Mouse (Mus musculus) forebrain, embryonic 16.5 days (tissue): ENCODE data around the gene Kirrel3. TPM values are rescaled to one million over a fixed set of nuclear protein-coding genes. Genes with fewer than 3 reads are reported as not detected.

Experiments used
- ATAC-seq: fragments of 200-750 bp; cut with Nextera tagmentation; 2 replicates; pipeline ENCODE4 v1.8.0; 2017; ENCODE audit warnings: mild to moderate bottlenecking, moderate library complexity
- H3K27ac ChIP-seq: fragments of 300-500 bp; sonication (generic); 2 replicates; pipeline ENCODE4 v1.5.1; 2014; ENCODE audit warnings: low read length, control low read depth
- H3K27me3 ChIP-seq: fragments of 300-500 bp; sonication (generic); replicated peaks from 2 replicates; pipeline ENCODE4 v1.6.1; 2014; ENCODE audit warnings: low read length; ENCODE audit not compliant: control insufficient read depth, insufficient read depth
- H3K36me3 ChIP-seq: fragments of 300-500 bp; sonication (generic); 2 replicates; pipeline ENCODE4 v1.6.1; 2014; ENCODE audit not compliant: control insufficient read depth, insufficient read depth
- H3K4me1 ChIP-seq: fragments of 300-500 bp; sonication (generic); replicated peaks from 2 replicates; pipeline ENCODE4 v1.6.1; 2014; ENCODE audit warnings: low read length; ENCODE audit not compliant: control insufficient read depth, insufficient read depth
- H3K4me2 ChIP-seq: fragments of 300-500 bp; sonication (generic); 2 replicates; pipeline ENCODE4 v1.6.1; 2014; ENCODE audit warnings: mild to moderate bottlenecking, low read length, control low read depth
- H3K4me3 ChIP-seq: fragments of 300-500 bp; sonication (generic); replicated peaks from 2 replicates; pipeline ENCODE4 v1.5.1; 2014; ENCODE audit warnings: mild to moderate bottlenecking, low read length, control low read depth
- H3K9ac ChIP-seq: fragments of 300-500 bp; sonication (generic); replicated peaks from 2 replicates; pipeline ENCODE4 v1.6.1; 2014; ENCODE audit warnings: low read depth, low read length, control low read depth
- H3K9me3 ChIP-seq: fragments of 300-500 bp; sonication (generic); 2 replicates; pipeline ENCODE4 v1.6.1; 2016; ENCODE audit warnings: low read length; ENCODE audit not compliant: control insufficient read depth
- WGBS: fragments of 180-500 bp; shearing (Covaris S2); extraction: QIAGEN DNeasy Blood & Tissue Kit; methylation state at CpG from one replicate; pipeline ENCODE4 v1.1.7; 2014; 5-methylcytosine and 5-hydroxymethylcytosine counted together
- polyA plus RNA-seq: library from polyadenylated mRNA; unstranded; fragments of >200 nt; fragmentation: Nextera tagmentation; extraction: Ambion mirVana; gene quantifications from 2 replicates; pipeline ENCODE4 v1.2.1, GENCODE M21; 2015

The Kirrel3 gene
- polyA plus RNA-seq, 1 experiment from 2014 or later: 62.7 TPM

DNA sequence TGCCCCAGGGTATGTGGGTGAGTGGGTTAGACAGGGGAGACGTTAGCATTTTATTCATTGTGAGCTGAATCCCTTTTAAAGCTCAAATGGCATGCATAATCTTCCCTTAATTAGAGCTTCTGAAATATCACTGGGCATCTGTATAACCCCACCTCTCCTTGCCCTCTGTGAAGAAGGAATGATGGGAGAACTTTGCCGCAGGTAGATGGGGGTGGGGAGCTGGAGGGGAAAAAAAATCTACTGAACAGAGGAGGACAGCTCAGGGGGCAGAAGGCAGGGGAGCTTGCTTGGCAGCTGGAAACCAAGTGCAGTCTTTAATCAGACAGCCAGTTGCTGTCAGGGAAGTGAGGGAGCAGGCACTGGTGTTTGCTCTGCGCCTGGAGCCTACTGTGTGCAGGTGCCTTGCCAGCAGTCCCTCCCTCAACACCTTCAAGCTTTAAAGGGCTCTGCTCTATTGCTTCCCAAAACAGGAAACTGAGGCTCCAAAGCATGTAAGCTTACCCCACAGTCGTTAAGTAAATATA is 220.7 kb downstream of the Kirrel3 start:
- no peak for ATAC-seq
- 31% methylated on average over 4 of the region's 4 CpGs for WGBS

DNA sequence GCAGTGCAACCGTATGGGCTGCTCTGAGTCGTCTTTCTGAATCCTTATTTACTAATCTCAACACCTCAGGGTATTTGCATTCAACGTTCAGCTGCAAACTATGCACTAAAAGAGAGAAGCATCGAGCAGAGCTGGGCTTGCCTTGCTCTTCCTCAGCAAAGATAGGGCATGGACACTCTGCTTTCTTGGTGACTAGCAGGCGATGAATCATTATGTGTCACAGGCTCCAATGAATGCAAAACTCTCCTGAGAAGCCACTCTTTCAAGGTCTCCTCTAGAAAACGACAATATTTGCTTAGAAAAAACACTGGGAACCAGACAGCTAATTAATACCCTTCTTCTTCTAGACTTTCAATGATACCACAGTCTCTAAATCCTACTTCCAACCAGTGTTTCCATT is 223.0 kb downstream of the Kirrel3 start:
- no peak overlapping the region for H3K27ac ChIP-seq
- no peak overlapping the region for H3K4me2 ChIP-seq
- H3K27me3 ChIP-seq: 0 out of 2 replicates have a peak, but pooled peaks cover 4% of the 10 kb centered on the region
- WGBS: 93% methylated on average over 6 of the region's 6 CpGs
- no peaks in the 10 kb centered on the region for H3K9me3 ChIP-seq
- H3K36me3 ChIP-seq: no peaks in the 10 kb centered on the region
- H3K9ac ChIP-seq: no peak overlapping the region
- H3K4me1 ChIP-seq: peaks cover 37% of the 10 kb centered on the region
- H3K4me3 ChIP-seq: no peak overlapping the region
- no peak for ATAC-seq

More for the DNA sequence above, 220.7 kb downstream of the Kirrel3 start:
- H3K4me2 ChIP-seq: no peak overlapping the region
- H3K27me3 ChIP-seq: 0 out of 2 replicates have a peak, but pooled peaks cover 4% of the 10 kb centered on the region
- H3K9ac ChIP-seq: no peak overlapping the region
- no peak overlapping the region for H3K4me3 ChIP-seq
- no peaks in the 10 kb centered on the region for H3K9me3 ChIP-seq
- H3K27ac ChIP-seq: no peak overlapping the region
- H3K36me3 ChIP-seq: no peaks in the 10 kb centered on the region
- peaks cover 23% of the 10 kb centered on the region for H3K4me1 ChIP-seq

DNA sequence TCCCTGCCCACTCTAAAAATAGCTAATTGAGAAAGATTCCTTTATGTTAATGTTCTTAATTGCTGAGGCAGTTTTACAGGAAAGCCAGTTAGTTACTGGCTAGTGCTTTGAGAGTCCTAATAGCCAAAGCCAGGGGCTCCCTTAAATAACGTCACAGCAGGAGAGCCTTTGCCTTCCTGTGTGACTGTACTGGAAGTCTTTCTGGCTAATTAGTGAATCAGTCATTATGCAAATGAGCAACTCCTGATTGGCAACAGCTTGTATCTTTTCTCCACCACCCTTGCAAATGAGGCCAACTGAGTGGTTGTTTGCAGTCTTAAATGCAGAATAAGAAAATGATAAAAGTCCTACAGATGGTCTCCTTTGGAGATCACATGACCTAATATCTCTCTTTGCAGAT is 226.3 kb downstream of the Kirrel3 start:
- H3K9me3 ChIP-seq: no peaks in the 10 kb centered on the region
- no peak overlapping the region for H3K9ac ChIP-seq
- H3K27me3 ChIP-seq: 0 out of 2 replicates have a peak, but pooled peaks cover 8% of the 10 kb centered on the region
- H3K4me2 ChIP-seq: no peak overlapping the region
- peaks cover 27% of the 10 kb centered on the region for H3K4me1 ChIP-seq
- H3K27ac ChIP-seq: 0 out of 2 replicates have a peak overlapping the region, but pooled peaks have one; percentile 6
- H3K4me3 ChIP-seq: no peak overlapping the region
- peak; percentile 78 for ATAC-seq
- no peaks in the 10 kb centered on the region for H3K36me3 ChIP-seq
- WGBS: 0% methylated on average over 1 of the region's 1 CpGs

DNA sequence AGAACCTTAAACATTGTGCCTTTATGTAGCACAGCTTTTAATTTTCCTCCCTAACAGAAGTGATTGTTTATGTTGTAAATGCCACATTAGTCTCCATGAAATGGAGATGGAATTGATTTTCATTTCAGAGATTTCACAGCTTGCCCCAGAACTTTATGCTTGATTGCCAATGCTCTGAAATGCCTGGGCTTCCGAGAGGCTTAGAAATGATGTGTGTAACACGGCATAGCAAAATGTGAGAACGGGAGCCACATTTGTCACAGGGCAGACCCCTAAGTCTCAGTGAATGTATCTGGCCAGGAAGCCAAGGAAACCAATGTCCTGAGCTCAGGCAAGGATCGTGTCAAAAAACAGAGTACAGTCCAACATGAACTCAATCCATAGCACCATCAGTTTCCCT is 227.3 kb downstream of the Kirrel3 start:
- no peak overlapping the region for H3K27ac ChIP-seq
- peaks cover 27% of the 10 kb centered on the region for H3K4me1 ChIP-seq
- no peaks in the 10 kb centered on the region for H3K9me3 ChIP-seq
- no peak overlapping the region for H3K4me2 ChIP-seq
- H3K4me3 ChIP-seq: no peak overlapping the region
- no peaks in the 10 kb centered on the region for H3K36me3 ChIP-seq
- WGBS: 43% methylated on average over 4 of the region's 4 CpGs
- no peak overlapping the region for H3K9ac ChIP-seq
- ATAC-seq: peak; percentile 19; the same call in 1 of the 2 replicates
- H3K27me3 ChIP-seq: 0 out of 2 replicates have a peak, but pooled peaks cover 8% of the 10 kb centered on the region

DNA sequence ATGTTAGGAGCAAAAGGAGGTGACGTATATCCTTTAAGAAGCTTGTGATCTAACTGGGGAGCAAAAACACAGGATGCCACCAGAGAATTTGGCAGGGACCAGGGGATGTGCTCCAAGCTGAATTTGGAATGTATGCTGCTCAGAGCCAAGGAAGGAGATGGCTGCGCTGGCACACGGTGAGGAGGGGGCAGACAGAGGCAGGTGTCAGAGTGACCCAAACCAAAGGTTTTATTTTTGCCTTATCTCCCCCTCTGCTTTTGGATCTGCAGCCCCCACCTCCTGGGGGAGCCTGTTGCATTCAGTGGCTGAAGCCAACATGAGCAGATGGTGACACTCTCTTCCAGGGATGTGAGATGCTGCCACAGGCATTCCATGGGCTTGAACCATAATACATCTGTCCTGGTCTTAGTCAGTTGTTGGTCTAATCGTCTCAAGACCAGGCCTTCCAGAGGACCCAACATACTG is 227.8 kb downstream of the Kirrel3 start:
- Histone ChIP-seq H3K9ac (no peak overlapping the region), H3K27me3 (0 out of 2 replicates have a peak, but pooled peaks cover 8% of the 10 kb centered on the region), H3K4me1 (peaks cover 27% of the 10 kb centered on the region), H3K4me2 (no peak overlapping the region), H3K9me3 (no peaks in the 10 kb centered on the region), H3K4me3 (no peak overlapping the region), H3K36me3 (no peaks in the 10 kb centered on the region), H3K27ac (no peak overlapping the region)
- no peak for ATAC-seq
- WGBS: 57% methylated on average over 4 of the region's 4 CpGs

DNA sequence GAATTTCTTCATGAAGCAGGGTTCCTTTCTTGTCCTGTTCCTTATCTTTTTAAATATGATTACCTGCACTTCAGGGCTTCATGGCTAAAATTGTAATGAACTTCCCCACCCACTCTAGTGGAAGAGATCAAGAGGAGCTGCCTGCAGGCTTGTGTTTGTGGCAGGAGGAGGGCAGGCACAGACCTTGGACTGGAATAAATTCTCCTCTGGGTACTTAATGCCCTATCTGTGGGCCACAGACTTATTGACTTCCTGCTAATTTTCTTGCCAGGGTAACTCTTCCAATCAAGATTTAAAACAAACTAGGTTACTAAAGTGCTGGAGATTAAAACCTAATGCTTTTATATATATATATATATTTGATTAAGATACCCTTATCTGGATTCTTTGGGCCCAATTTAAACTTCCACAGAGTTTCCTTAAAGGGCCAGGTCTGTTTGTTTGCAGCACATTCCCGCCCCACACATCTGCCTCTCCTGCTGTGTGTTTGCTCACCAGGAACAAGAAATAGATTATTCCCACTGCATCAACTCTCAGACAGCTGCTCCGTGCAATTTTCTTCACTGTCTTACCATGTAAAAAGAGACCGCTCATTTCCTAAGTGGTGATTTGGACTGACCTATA is 229.4 kb downstream of the Kirrel3 start:
- WGBS: 52% methylated on average over 3 of the region's 3 CpGs
- H3K27me3 ChIP-seq: 0 out of 2 replicates have a peak, but pooled peaks cover 6% of the 10 kb centered on the region
- H3K36me3 ChIP-seq: no peaks in the 10 kb centered on the region
- no peak overlapping the region for H3K4me3 ChIP-seq
- H3K4me1 ChIP-seq: peaks cover 27% of the 10 kb centered on the region
- no peaks in the 10 kb centered on the region for H3K9me3 ChIP-seq
- no peak overlapping the region for H3K9ac ChIP-seq
- no peak overlapping the region for H3K4me2 ChIP-seq
- ATAC-seq: no peak
- H3K27ac ChIP-seq: no peak overlapping the region

DNA sequence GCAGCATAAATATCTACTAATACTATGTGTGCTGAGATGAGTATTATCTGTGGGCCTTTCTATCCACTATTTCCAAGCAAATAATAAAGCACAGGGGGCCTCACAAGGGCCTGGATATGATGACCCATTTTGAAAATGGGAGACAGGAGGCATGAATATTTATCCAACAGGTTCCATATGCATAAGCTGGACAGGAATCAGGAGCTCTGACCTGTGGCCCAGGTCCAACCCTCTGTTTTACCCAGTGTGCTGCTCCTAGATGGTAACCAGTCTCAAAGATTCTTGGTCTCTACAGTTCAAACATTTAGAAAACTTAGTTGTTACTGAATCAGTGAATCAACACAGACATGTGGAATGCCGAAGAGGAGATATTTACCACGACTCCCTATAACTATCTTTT is 230.8 kb downstream of the Kirrel3 start:
- Histone ChIP-seq H3K4me3 (no peak overlapping the region), H3K36me3 (no peaks in the 10 kb centered on the region), H3K9ac (no peak overlapping the region), H3K27me3 (0 out of 2 replicates have a peak, but pooled peaks cover 4% of the 10 kb centered on the region), H3K4me1 (peaks cover 25% of the 10 kb centered on the region), H3K9me3 (no peaks in the 10 kb centered on the region), H3K27ac (no peak overlapping the region), H3K4me2 (no peak overlapping the region)
- ATAC-seq: no peak
- WGBS: 93% methylated on average over 2 of the region's 2 CpGs

DNA sequence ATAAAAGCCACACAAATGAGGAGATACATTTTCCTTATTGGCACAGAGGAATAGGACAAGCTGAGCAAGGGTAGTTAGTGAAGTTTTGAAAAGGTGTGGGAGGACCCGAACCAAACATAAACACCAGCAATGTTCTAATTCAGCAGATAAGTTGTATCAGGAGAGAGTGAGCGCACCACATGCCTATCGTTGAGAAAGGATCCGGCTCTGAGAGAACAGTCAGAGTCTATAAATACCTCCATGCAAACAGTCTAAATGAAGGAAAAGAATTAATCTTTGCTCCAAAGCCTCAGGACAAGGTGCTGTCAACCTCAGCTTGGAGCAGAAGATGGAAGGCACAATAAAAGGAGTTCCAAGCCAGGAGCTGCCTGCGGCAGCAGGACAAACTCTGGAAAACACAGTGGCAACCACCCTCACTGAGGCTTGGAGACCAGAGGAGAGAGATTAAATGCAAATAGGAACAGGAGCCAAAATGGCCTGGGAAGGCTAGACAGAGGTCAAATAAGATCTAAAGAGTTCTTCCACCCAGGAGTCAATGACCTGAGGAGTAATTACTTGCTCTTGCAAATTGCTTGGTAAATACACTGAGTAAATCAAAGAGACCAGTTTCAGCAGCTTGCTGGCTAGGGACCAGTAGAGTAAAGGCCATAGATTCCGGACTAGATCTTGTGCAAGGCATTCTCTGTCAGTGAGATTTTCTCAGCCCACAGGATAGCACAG is 235.9 kb downstream of the Kirrel3 start:
- H3K9ac ChIP-seq: no peak overlapping the region
- no peaks in the 10 kb centered on the region for H3K27me3 ChIP-seq
- H3K4me3 ChIP-seq: no peak overlapping the region
- 61% methylated on average over 6 of the region's 6 CpGs for WGBS
- no peak overlapping the region for H3K4me2 ChIP-seq
- H3K9me3 ChIP-seq: no peaks in the 10 kb centered on the region
- H3K36me3 ChIP-seq: no peaks in the 10 kb centered on the region
- H3K4me1 ChIP-seq: no peaks in the 10 kb centered on the region
- H3K27ac ChIP-seq: no peak overlapping the region
- ATAC-seq: no peak

DNA sequence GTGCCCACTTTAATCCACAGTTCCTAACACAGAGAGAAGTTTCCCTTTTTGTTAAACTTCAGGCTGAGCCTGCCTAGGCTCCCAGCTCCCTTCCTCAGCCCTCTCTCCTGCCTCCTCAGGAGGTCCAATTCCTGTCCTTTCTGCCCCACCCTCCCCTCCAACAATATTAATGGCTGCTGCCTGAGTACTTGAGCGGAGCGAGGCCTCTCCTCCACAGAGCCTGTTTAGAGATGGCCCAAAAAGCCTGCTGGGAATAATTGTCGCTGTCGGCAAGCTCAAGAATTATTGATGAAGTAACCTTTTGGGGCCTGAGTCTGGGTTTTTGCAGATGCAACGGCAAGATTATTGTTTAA is 236.5 kb downstream of the Kirrel3 start:
- H3K27me3 ChIP-seq: no peaks in the 10 kb centered on the region
- H3K4me2 ChIP-seq: no peak overlapping the region
- WGBS: 23% methylated on average over 5 of the region's 5 CpGs
- no peaks in the 10 kb centered on the region for H3K36me3 ChIP-seq
- no peaks in the 10 kb centered on the region for H3K9me3 ChIP-seq
- no peak overlapping the region for H3K4me3 ChIP-seq
- H3K9ac ChIP-seq: no peak overlapping the region
- no peak overlapping the region for H3K27ac ChIP-seq
- no peak for ATAC-seq
- H3K4me1 ChIP-seq: no peaks in the 10 kb centered on the region
